Mouse (Mus musculus): ENCODE data around the gene Lcn10. TPM values are rescaled to one million over a fixed set of nuclear protein-coding genes. Genes with fewer than 3 reads are reported as not detected.

Gene Lcn10
- polyA plus RNA-seq (2015; fragmentation: Nextera tagmentation; extraction: Ambion mirVana) = not detected in 2 replicates

GRCm38 (mm10) chr2:25682426-25682825 is at the start of gene Lcn10:
Gene Lcn10, plus strand, starts transcription at chr2:25682726.
- H3K9me3 ChIP-seq (replicated peaks) = no peaks in the 10 kb centered on the region
- no peaks in the 10 kb centered on the region for H3K36me3 ChIP-seq
- H3K27ac ChIP-seq = no peak within 1 kb of the TSS
- 71% methylated on average over 2 of the region's 2 CpGs for WGBS
- no peaks in the 10 kb centered on the region for H3K4me1 ChIP-seq
- H3K4me2 ChIP-seq = no peak within 1 kb of the TSS
- H3K9ac ChIP-seq = no peak within 1 kb of the TSS
- H3K27me3 ChIP-seq = no peaks in the 10 kb centered on the region
- no peak within 1 kb of the TSS for H3K4me3 ChIP-seq (replicated peaks)
- no peak for ATAC-seq (replicated peaks; ENCODE audit: low FRiP score)

- WGBS = 77% methylated on average over 3 of the region's 3 CpGs
- no peaks in the 10 kb centered on the region for H3K36me3 ChIP-seq
- no peak for ATAC-seq (replicated peaks; ENCODE audit: low FRiP score)
- H3K9me3 ChIP-seq (replicated peaks) = no peaks in the 10 kb centered on the region
- H3K27me3 ChIP-seq = no peaks in the 10 kb centered on the region
- no peak overlapping the region for H3K4me3 ChIP-seq (replicated peaks)
- H3K9ac ChIP-seq = no peak overlapping the region
- no peaks in the 10 kb centered on the region for H3K4me1 ChIP-seq
- no peak overlapping the region for H3K27ac ChIP-seq
- no peak overlapping the region for H3K4me2 ChIP-seq
Observed at GRCm38 (mm10) chr2:25633616-25634015, 48.9 kb upstream of the Lcn10 start.

GRCm38 (mm10) chr2:25634046-25634445 is 48.5 kb upstream of the Lcn10 start:
- Histone ChIP-seq H3K36me3 (no peaks in the 10 kb centered on the region), H3K4me2 (no peak overlapping the region), H3K27ac (no peak overlapping the region), H3K4me1 (no peaks in the 10 kb centered on the region), H3K9me3 (replicated peaks) (no peaks in the 10 kb centered on the region), H3K4me3 (replicated peaks) (no peak overlapping the region), H3K27me3 (no peaks in the 10 kb centered on the region), H3K9ac (no peak overlapping the region)
- ATAC-seq (replicated peaks; ENCODE audit: low FRiP score) = no peak
- WGBS = 53% methylated on average over 1 of the region's 1 CpGs

- Histone ChIP-seq H3K27me3 (no peaks in the 10 kb centered on the region), H3K4me1 (no peaks in the 10 kb centered on the region), H3K27ac (no peak overlapping the region), H3K9ac (no peak overlapping the region), H3K9me3 (replicated peaks) (no peaks in the 10 kb centered on the region), H3K36me3 (no peaks in the 10 kb centered on the region), H3K4me3 (replicated peaks) (no peak overlapping the region), H3K4me2 (no peak overlapping the region)
- no peak for ATAC-seq (replicated peaks; ENCODE audit: low FRiP score)
- WGBS = 18% methylated on average over 6 of the region's 6 CpGs
Observed at GRCm38 (mm10) chr2:25639890-25640289, 42.6 kb upstream of the Lcn10 start.

GRCm38 (mm10) chr2:25652902-25653301 is 29.6 kb upstream of the Lcn10 start, which contains the start of gene Lcn8:
Gene Lcn8, plus strand, starts transcription at chr2:25653120.
- no peak within 1 kb of the TSS for H3K9ac ChIP-seq
- 80% methylated on average over 2 of the region's 2 CpGs for WGBS
- H3K4me1 ChIP-seq = 0 out of 2 replicates have a peak, but pooled peaks cover 4% of the 10 kb centered on the region
- no peak within 1 kb of the TSS for H3K4me2 ChIP-seq
- no peak within 1 kb of the TSS for H3K27ac ChIP-seq
- no peaks in the 10 kb centered on the region for H3K9me3 ChIP-seq (replicated peaks)
- no peak for ATAC-seq (replicated peaks; ENCODE audit: low FRiP score)
- H3K36me3 ChIP-seq = no peaks in the 10 kb centered on the region
- no peaks in the 10 kb centered on the region for H3K27me3 ChIP-seq
- H3K4me3 ChIP-seq (replicated peaks) = no peak within 1 kb of the TSS

- ATAC-seq (replicated peaks; ENCODE audit: low FRiP score) = no peak
- 0 out of 2 replicates have a peak, but pooled peaks cover 4% of the 10 kb centered on the region for H3K4me1 ChIP-seq
- H3K27ac ChIP-seq = no peak overlapping the region
Observed at GRCm38 (mm10) chr2:25654502-25654901, 28.0 kb upstream of the Lcn10 start.

GRCm38 (mm10) chr2:25656691-25657090 is 25.8 kb upstream of the Lcn10 start:
- no peaks in the 10 kb centered on the region for H3K27me3 ChIP-seq
- no peak overlapping the region for H3K9ac ChIP-seq
- no peaks in the 10 kb centered on the region for H3K9me3 ChIP-seq (replicated peaks)
- no peak overlapping the region for H3K4me2 ChIP-seq
- ATAC-seq (replicated peaks; ENCODE audit: low FRiP score) = no peak
- 83% methylated on average over 4 of the region's 4 CpGs for WGBS
- no peaks in the 10 kb centered on the region for H3K36me3 ChIP-seq
- 0 out of 2 replicates have a peak, but pooled peaks cover 4% of the 10 kb centered on the region for H3K4me1 ChIP-seq
- H3K27ac ChIP-seq = no peak overlapping the region
- no peak overlapping the region for H3K4me3 ChIP-seq (replicated peaks)

More at GRCm38 (mm10) chr2:25654502-25654901, 28.0 kb upstream of the Lcn10 start:
- Histone ChIP-seq H3K9ac (no peak overlapping the region), H3K36me3 (no peaks in the 10 kb centered on the region), H3K9me3 (replicated peaks) (no peaks in the 10 kb centered on the region), H3K4me3 (replicated peaks) (no peak overlapping the region), H3K27me3 (no peaks in the 10 kb centered on the region), H3K4me2 (no peak overlapping the region)
- WGBS = 46% methylated on average over 1 of the region's 1 CpGs

GRCm38 (mm10) chr2:25657246-25657645 is 25.3 kb upstream of the Lcn10 start:
- no peak overlapping the region for H3K4me3 ChIP-seq (replicated peaks)
- no peak overlapping the region for H3K4me2 ChIP-seq
- no peak for ATAC-seq (replicated peaks; ENCODE audit: low FRiP score)
- H3K9ac ChIP-seq = no peak overlapping the region
- 0 out of 2 replicates have a peak, but pooled peaks cover 4% of the 10 kb centered on the region for H3K4me1 ChIP-seq
- no peaks in the 10 kb centered on the region for H3K9me3 ChIP-seq (replicated peaks)
- no peaks in the 10 kb centered on the region for H3K36me3 ChIP-seq
- H3K27me3 ChIP-seq = no peaks in the 10 kb centered on the region
- 79% methylated on average over 4 of the region's 4 CpGs for WGBS
- H3K27ac ChIP-seq = no peak overlapping the region

GRCm38 (mm10) chr2:25657652-25658051 is 24.9 kb upstream of the Lcn10 start, which contains the start of gene Lcn5:
Gene Lcn5, plus strand, starts transcription at chr2:25657952.
- H3K36me3 ChIP-seq = no peaks in the 10 kb centered on the region
- H3K4me3 ChIP-seq (replicated peaks) = no peak within 1 kb of the TSS
- no peaks in the 10 kb centered on the region for H3K27me3 ChIP-seq
- no peaks in the 10 kb centered on the region for H3K9me3 ChIP-seq (replicated peaks)
- no peak within 1 kb of the TSS for H3K9ac ChIP-seq
- ATAC-seq (replicated peaks; ENCODE audit: low FRiP score) = no peak
- H3K4me2 ChIP-seq = no peak within 1 kb of the TSS
- 0 out of 2 replicates have a peak, but pooled peaks cover 4% of the 10 kb centered on the region for H3K4me1 ChIP-seq
- no peak within 1 kb of the TSS for H3K27ac ChIP-seq

- WGBS = 74% methylated on average over 8 of the region's 8 CpGs
- no peak for ATAC-seq (replicated peaks; ENCODE audit: low FRiP score)
Observed at GRCm38 (mm10) chr2:25660279-25660678, 22.2 kb upstream of the Lcn10 start.

GRCm38 (mm10) chr2:25661245-25661970 is 21.1 kb upstream of the Lcn10 start:
- no peak for ATAC-seq (replicated peaks; ENCODE audit: low FRiP score)
- WGBS = 85% methylated on average over 6 of the region's 6 CpGs
- no peaks in the 10 kb centered on the region for H3K9me3 ChIP-seq (replicated peaks)
- no peaks in the 10 kb centered on the region for H3K27me3 ChIP-seq
- H3K9ac ChIP-seq = no peak overlapping the region
- no peak overlapping the region for H3K4me2 ChIP-seq
- no peaks in the 10 kb centered on the region for H3K4me1 ChIP-seq
- no peaks in the 10 kb centered on the region for H3K36me3 ChIP-seq
- no peak overlapping the region for H3K27ac ChIP-seq
- no peak overlapping the region for H3K4me3 ChIP-seq (replicated peaks)

More at GRCm38 (mm10) chr2:25660279-25660678, 22.2 kb upstream of the Lcn10 start:
- no peak overlapping the region for H3K4me3 ChIP-seq (replicated peaks)
- no peak overlapping the region for H3K4me2 ChIP-seq
- H3K4me1 ChIP-seq = no peaks in the 10 kb centered on the region
- no peak overlapping the region for H3K27ac ChIP-seq
- H3K27me3 ChIP-seq = no peaks in the 10 kb centered on the region
- no peaks in the 10 kb centered on the region for H3K9me3 ChIP-seq (replicated peaks)
- H3K36me3 ChIP-seq = no peaks in the 10 kb centered on the region
- no peak overlapping the region for H3K9ac ChIP-seq

- Histone ChIP-seq H3K4me2 (no peak overlapping the region), H3K4me3 (replicated peaks) (no peak overlapping the region), H3K27ac (no peak overlapping the region), H3K9me3 (replicated peaks) (no peaks in the 10 kb centered on the region), H3K4me1 (no peaks in the 10 kb centered on the region), H3K36me3 (no peaks in the 10 kb centered on the region), H3K9ac (no peak overlapping the region), H3K27me3 (no peaks in the 10 kb centered on the region)
- 44% methylated on average over 1 of the region's 1 CpGs for WGBS
- ATAC-seq (replicated peaks; ENCODE audit: low FRiP score) = no peak
Observed at GRCm38 (mm10) chr2:25663511-25663910, 19.0 kb upstream of the Lcn10 start.
